Mouse (Mus musculus) left cerebral cortex, adult 2 months (tissue): ENCODE results near the gene Ddr2. TPM values are rescaled to one million over a fixed set of nuclear protein-coding genes. Genes with fewer than 3 reads are reported as not detected.

ENCODE experiments used
- DNase-seq, 2 experiments: peaks; one replicate each; pipeline ENCODE4 v3.0.0; 2021 to 2022; ENCODE audit warnings: low spot score in 2 of 2, mixed read lengths in 1 of 2; ENCODE audit errors: extremely low spot score in 1 of 2
- H3K27ac ChIP-seq: fragments of 200-600 bp; 2 replicates; pipeline ENCODE4 v1.8.1; 2022
- H3K4me3 ChIP-seq: fragments of 200-600 bp; 2 replicates; pipeline ENCODE4 v1.8.1; 2022
- CTCF ChIP-seq: fragments of 200-600 bp; IDR thresholded peaks from 2 replicates; pipeline ENCODE4 v1.8.1; 2022; ENCODE audit warnings: antibody characterized with exemption, mild to moderate bottlenecking, moderate library complexity
- intact Hi-C: fragments of 180-260 bp; cut with DNase I; formaldehyde crosslinking; loops from one replicate; pipeline ENCODE4 v1.15.1; 2025
- total RNA-seq, 2 experiments: library from RNA; stranded (reverse); gene quantifications; 2 replicates each; pipeline ENCODE4 v1.2.3; 2021

Gene Ddr2
- total RNA-seq, 2 experiments from 2014 or later = 5.7 to 7.2 TPM

DNA sequence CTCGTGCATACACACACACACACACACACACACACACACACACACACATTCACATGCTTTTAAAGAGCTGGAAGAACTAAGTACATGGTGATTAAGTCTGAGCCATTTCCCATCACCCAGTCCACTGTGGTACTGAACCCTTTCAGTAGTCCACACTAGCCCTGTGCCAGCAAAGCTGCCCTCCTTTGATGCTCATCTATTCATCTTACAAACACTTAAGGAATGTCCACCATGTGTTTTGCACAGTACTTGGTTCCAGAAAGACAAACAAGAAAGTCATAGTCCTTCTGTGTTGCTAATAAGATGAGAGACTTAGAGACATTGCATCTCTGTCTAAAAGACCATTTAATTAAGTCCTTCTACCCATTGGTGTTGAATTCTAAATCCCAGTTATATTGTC lies 29.7 kb downstream of the Ddr2 start:
- no peak for TF ChIP-seq CTCF
- no peak overlapping the region for H3K27ac ChIP-seq
- no peak overlapping the region for H3K4me3 ChIP-seq
- intact Hi-C loops = loop anchor here (5.0 kb wide), 2 partner anchors 104 to 106 kb away; no protein-coding TSS in a partner anchor
- DNase-seq = no peak

DNA sequence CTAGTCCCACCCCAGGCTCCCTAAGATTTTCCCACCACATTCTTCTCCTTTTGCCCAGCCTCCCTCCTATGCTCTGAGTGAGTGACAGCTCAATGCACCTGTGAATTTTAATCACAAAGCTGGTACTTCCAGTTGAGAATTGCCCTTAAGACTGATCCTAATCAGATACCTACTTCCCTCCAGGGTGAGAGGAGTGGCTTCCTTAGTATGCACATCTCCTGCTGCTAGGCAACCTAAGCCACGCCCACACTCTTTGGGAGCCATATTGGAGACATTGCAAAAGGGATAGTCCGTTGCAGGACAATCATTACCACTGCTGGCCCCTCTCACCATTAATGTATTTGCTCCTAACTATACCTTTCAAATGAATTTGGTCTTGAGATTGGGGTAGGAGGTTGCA lies 31.1 kb downstream of the Ddr2 start:
- intact Hi-C loops = no loop called here
- H3K4me3 ChIP-seq = no peak overlapping the region
- no peak for DNase-seq
- H3K27ac ChIP-seq = no peak overlapping the region
- TF ChIP-seq CTCF = no peak

DNA sequence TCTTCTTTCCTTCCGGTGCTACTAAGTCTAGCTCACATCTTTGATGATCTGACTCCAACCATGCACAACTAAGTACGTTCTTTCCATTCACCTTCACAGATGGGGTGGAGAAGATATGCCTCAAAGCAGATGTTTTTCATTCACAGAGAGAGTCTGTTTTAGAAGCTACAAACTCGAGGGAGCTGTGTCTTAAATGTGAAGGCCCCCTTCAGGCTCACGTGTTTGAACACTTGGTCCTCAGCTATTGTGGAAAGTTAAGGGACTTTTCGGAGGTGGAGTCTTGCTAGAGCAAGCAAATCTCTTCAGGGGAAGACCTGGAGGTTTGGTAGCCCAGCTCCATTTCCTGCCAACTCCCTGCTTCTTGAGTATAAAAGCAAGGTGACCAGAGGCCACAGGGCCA lies 34.2 kb downstream of the Ddr2 start:
- Histone ChIP-seq H3K27ac (no peak overlapping the region), H3K4me3 (no peak overlapping the region)
- no peak for DNase-seq
- no peak for TF ChIP-seq CTCF
- intact Hi-C loops = no loop called here

DNA sequence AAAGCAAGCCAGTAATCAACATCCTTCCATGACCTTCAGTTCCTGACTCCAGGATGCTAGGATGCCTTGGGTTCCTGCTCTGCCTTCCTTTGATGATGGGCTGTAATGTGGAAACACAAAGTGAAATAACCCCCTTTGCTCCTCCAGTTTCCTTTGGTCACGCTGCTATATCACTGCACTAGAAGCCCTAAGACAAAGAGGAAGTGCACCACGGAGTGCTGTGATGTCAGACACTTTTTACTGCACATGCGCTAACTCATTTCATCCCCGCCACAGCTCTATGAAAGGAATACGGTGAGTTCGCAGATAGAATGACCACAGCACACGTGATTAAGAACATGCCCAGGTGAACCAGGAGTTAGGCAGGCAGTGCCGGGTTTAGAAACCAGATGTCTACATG lies 36.8 kb downstream of the Ddr2 start:
- intact Hi-C loops = no loop called here
- no peak overlapping the region for H3K27ac ChIP-seq
- DNase-seq = no peak
- H3K4me3 ChIP-seq = no peak overlapping the region
- no peak for TF ChIP-seq CTCF

DNA sequence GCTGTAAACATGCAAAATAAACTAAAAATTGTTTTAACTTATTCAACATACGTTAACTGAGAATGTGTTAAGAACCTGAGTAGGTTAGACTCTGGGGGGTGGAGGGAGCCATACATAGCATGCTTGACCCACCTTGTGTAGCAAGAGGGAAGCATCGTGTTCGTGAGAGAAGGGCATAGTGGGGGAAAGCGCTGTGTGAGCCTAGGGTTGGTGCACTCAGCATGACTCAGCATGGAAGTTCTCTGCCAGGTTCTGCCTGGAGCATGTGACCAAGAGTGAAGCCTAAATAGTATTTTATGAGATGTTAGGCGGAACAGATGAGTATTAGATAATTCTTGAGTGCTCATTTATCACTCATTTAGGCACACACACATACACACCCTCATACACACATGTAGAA lies 41.4 kb downstream of the Ddr2 start:
- no peak for DNase-seq
- TF ChIP-seq CTCF = no peak
- H3K4me3 ChIP-seq = no peak overlapping the region
- intact Hi-C loops = no loop called here
- H3K27ac ChIP-seq = no peak overlapping the region

DNA sequence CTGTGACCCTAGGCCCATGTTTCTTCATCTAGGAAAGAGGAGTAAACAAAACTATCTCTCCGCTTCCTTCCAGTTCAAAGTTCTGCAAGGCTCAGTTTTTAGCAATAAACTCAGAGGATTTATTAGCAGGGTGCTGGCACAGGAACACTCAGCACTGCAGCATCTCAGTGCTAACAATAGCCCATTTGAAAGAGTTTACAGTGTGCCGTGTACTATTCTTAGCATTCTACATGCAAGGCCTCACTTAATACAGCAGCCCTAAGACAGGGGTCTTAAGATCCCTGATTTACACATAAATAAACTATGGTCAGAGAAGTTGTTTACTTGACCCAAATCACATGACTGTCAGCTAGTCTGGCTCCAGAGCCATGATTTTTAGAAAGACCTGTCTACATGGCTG lies 44.6 kb downstream of the Ddr2 start:
- Histone ChIP-seq H3K27ac (no peak overlapping the region), H3K4me3 (no peak overlapping the region)
- no peak for TF ChIP-seq CTCF
- intact Hi-C loops = no loop called here
- no peak for DNase-seq

DNA sequence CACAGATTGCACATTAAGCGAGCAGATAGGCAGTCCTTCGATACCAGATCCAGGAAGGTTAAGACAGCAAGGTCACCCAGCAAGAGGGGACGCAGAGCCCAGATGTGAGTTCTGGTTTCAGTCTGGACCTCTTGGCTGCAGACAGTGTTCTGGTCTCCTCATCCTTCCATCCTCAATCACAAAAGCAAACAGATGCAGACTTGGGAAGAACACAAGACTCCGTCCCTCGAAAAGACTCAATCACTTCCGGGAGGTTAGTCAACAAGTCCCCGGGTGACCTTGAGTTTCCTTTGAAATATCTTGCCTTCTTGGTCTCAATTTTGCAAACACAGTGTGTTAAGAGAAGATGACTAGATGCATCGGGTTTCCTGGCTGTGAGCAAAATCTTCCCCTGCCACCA lies 45.6 kb downstream of the Ddr2 start:
- TF ChIP-seq CTCF = no peak
- intact Hi-C loops = no loop called here
- DNase-seq = no peak
- H3K4me3 ChIP-seq = no peak overlapping the region
- H3K27ac ChIP-seq = no peak overlapping the region

DNA sequence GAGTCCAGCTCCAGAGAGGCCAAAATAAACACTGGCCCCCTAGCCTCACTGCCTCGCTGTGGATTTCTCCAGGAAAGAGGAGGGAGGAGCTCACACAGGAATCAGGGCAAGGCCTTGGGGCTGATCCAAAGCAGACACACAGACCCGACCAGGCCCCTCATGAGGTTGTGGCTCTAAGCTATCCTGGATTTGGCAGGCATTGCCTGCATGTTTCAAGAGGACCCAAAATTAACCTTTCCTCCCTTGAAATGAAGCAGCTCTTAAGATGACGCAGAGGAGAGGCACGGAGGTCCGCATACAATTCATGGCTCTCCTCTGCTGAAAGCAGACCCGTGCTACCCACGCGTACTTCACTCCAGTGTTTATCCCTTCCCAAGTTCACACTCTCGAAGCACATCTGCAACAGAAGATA lies 46.5 kb downstream of the Ddr2 start:
- Histone ChIP-seq H3K4me3 (no peak overlapping the region), H3K27ac (no peak overlapping the region)
- intact Hi-C loops = no loop called here
- no peak for TF ChIP-seq CTCF
- DNase-seq = no peak

DNA sequence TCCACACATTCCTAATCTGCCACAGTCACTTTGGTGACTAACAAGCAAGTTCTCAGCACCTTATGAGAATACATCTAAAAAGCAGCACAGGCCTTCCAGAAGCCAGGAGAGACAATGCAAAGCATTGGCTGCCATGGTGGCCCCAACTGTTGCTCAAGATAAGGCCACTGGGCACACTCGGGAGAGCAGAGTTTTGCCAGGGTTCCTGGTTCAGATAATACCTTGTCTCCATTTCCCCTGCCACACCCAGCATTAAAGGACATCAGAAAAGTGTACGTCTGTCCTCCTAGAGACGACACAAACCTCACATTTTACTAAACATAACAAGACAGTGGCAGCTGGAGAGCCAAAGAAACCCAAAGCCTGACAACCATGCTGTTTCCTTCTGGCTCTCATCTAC lies 50.3 kb downstream of the Ddr2 start:
- no peak overlapping the region for H3K27ac ChIP-seq
- TF ChIP-seq CTCF = no peak
- intact Hi-C loops = no loop called here
- no peak overlapping the region for H3K4me3 ChIP-seq
- DNase-seq = no peak

DNA sequence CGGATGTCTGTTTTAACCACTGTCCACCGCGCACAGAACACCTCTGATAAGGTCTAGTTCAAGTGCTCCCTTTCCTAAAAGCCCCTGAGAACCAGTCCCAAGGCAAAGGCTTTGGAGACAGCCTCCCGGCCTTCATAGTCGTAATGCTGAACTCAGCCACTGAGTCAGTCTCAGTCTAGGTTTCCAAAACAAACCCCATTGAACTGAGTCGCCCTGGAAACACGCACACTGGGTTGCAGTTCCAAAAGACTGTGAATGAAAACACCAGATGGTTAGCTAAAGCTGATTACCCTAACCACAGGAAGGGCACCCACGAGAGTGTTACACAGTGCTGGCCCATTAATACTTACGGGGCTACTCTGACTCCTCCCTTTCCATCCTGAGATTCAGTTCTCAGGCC lies 51.2 kb downstream of the Ddr2 start:
- intact Hi-C loops = no loop called here
- no peak overlapping the region for H3K27ac ChIP-seq
- no peak for TF ChIP-seq CTCF
- DNase-seq = no peak
- H3K4me3 ChIP-seq = no peak overlapping the region

DNA sequence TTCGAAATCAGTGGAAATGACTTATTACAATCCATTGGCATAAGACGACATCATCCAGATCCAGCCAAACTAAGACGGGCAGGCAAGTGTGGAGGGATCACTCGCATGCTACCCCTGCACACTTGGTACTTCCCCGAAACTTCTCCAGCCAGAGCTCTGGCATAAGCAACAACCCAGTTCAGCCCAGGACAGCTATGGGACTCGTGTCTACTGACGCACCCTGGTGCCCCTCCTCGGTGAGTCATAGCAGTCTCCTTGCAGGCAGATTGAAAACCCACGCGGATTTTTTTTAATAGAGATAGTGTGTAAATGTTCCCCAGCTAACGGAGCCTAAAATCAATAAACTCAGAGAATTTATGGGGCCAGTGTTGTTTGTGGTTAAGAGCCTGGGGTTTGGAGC lies 52.5 kb downstream of the Ddr2 start:
- DNase-seq = peak in 1 of 2 experiments; percentile 18
- intact Hi-C loops = no loop called here
- no peak overlapping the region for H3K27ac ChIP-seq
- H3K4me3 ChIP-seq = no peak overlapping the region
- TF ChIP-seq CTCF = no peak

DNA sequence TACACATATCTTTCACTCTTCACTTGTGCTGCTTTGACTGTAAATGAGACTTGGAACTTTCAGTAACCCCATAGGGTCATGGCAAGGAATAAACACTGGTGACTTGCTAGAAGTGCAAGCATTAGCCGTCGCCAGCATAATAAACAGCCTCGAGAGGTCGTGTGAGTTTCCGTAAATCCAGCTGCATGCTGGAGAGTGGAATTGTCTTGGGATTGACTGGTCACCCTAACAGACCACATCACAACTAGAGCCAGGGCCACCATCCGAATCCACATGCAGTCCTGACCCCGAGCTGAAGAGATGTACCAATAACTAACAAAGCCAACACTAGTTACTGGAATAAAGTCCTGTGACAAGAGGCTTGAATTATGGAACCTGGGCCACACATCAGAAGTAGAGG lies 53.0 kb downstream of the Ddr2 start:
- H3K4me3 ChIP-seq = no peak overlapping the region
- TF ChIP-seq CTCF = no peak
- H3K27ac ChIP-seq = no peak overlapping the region
- intact Hi-C loops = no loop called here
- DNase-seq = no peak

DNA sequence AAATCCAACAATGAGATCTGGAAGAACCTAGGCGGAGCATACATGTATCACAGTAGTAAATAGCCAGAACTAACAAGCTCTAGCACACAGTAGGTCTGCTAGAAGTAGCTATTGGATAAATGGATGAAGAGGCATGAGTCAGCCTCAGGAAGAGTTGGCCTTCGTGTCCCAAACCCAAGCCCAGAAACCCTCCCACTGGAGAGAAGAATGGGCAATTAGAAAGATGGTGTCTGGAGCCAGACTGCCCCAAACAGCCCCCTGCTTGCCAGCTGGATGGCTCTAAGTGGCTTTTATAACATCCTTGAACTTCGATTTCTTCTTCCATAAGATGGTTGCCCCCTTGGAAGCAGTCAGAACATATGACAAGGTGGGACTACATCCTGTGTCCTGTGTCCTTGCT lies 53.6 kb downstream of the Ddr2 start:
- DNase-seq = no peak
- no peak overlapping the region for H3K4me3 ChIP-seq
- H3K27ac ChIP-seq = no peak overlapping the region
- no peak for TF ChIP-seq CTCF
- intact Hi-C loops = no loop called here

DNA sequence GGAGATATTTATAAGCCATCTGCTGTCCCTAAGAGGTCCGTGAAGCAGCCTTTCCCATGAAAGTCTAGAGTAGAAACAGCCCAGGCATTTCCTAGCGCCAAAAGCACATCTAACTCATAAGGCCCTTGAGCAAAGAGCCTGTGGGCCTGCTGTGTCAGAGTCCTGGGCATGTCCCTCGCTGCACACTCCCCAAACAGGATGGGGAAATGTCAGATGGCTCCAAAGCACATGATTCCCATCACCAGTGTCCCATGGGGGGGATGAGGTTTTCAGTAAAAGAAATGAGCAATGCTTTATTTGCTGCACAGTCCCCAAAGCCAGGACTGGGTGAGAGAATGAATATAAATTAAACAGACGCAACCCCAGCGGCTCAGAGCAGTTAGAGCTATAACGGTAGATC lies 54.3 kb downstream of the Ddr2 start:
- no peak for TF ChIP-seq CTCF
- Histone ChIP-seq H3K27ac (no peak overlapping the region), H3K4me3 (no peak overlapping the region)
- no peak for DNase-seq
- intact Hi-C loops = no loop called here
